Mouse (Mus musculus): Measurements from ENCODE around the gene C1ql1.
"Not testable (repeated sequence)": the region's sequence is repeated elsewhere in the genome, so short reads cannot be mapped to it uniquely, and the experiment has no call there.

Gene C1ql1

GRCm38 (mm10) chr11:102946265-102946991 is at the start of gene C1ql1:
Gene C1ql1 (minus strand): TSS chr11:102946688.
- POLR2A ChIA-PET = interaction anchor here in 3 of 4 experiments (0.5 to 4.9 kb wide), 38 partner anchors 8 to 1394 kb away, joined by 3 to 53 read pairs (median 4); partner anchors contain the start of genes Kif18b (in 3 of the 3), Hexim1 (in 2 of the 3), Acbd4 (in 1 of the 3) and Ccdc103 (in 1 of the 3)
- CTCF ChIA-PET = interaction anchor here in 2 of 4 experiments (0.5 to 2.9 kb wide), 18 partner anchors 10 to 287 kb away, joined by 3 to 11 read pairs (median 3); partner anchors contain the start of genes Acbd4 (in 2 of the 2), Plcd3 (in 2 of the 2) and Kif18b (in 1 of the 2)

GRCm38 (mm10) chr11:102994952-102995351 is 48.5 kb upstream of the C1ql1 start:
- POLR2A ChIA-PET = interaction anchor here in 2 of 4 experiments (0.8 to 6.2 kb wide), 11 partner anchors 8 to 121 kb away, joined by 3 to 28 read pairs (median 4); partner anchors contain the start of genes Ccdc103 (in 1 of the 2), Eftud2 (in 1 of the 2), Hexim1 (in 1 of the 2) and Kif18b (in 1 of the 2)
- CTCF ChIA-PET = interaction anchor here (0.6 to 4.1 kb wide), 12 partner anchors 8 to 221 kb away, joined by 3 to 21 read pairs (median 4); no protein-coding TSS in a partner anchor

GRCm38 (mm10) chr11:102993420-102994029 is 47.0 kb upstream of the C1ql1 start:
- POLR2A ChIA-PET = interaction anchor here in 1 of 4 experiments (0.7 to 6.2 kb wide), 9 partner anchors 10 to 118 kb away, joined by 3 to 28 read pairs (median 4); partner anchors contain the start of gene Kif18b
- CTCF ChIA-PET = interaction anchor here (0.5 to 4.1 kb wide), 12 partner anchors 9 to 301 kb away, joined by 3 to 21 read pairs (median 5); partner anchors contain the start of genes Gfap (in 1 of the 4) and Kif18b (in 1 of the 4)

GRCm38 (mm10) chr11:102992940-102993339 is 46.5 kb upstream of the C1ql1 start:
- CTCF ChIA-PET = interaction anchor here in 3 of 4 experiments (0.5 to 4.1 kb wide), 14 partner anchors 9 to 254 kb away, joined by 3 to 21 read pairs (median 4); partner anchors contain the start of gene Gfap (in 1 of the 3)

GRCm38 (mm10) chr11:102991681-102992080 is 45.2 kb upstream of the C1ql1 start:
- POLR2A ChIA-PET = interaction anchor here in 3 of 4 experiments (0.7 to 6.2 kb wide), 10 partner anchors 9 to 218 kb away, joined by 3 to 28 read pairs (median 4); partner anchors contain the start of genes Kif18b (in 2 of the 3), Dcakd (in 1 of the 3) and Nmt1 (in 1 of the 3)

More at GRCm38 (mm10) chr11:102992940-102993339, 46.5 kb upstream of the C1ql1 start:
- POLR2A ChIA-PET = interaction anchor here in 1 of 4 experiments (0.5 to 6.2 kb wide), 11 partner anchors 10 to 219 kb away, joined by 3 to 28 read pairs (median 4); partner anchors contain the start of genes Dcakd, Kif18b and Nmt1

GRCm38 (mm10) chr11:102990152-102990663 is 43.7 kb upstream of the C1ql1 start:
- CTCF ChIA-PET = interaction anchor here (0.6 to 2.4 kb wide), 17 partner anchors 9 to 216 kb away, joined by 3 to 11 read pairs (median 4); partner anchors contain the start of genes Kif18b (in 2 of the 4) and Gfap (in 1 of the 4)

More at GRCm38 (mm10) chr11:102991681-102992080, 45.2 kb upstream of the C1ql1 start:
- CTCF ChIA-PET = interaction anchor here (0.6 to 4.1 kb wide), 15 partner anchors 8 to 218 kb away, joined by 3 to 21 read pairs (median 3); partner anchors contain the start of gene Kif18b (in 2 of the 4)

GRCm38 (mm10) chr11:102989641-102990151 is 43.2 kb upstream of the C1ql1 start:
- POLR2A ChIA-PET = interaction anchor here in 2 of 4 experiments (0.6 to 2.0 kb wide), 11 partner anchors 10 to 228 kb away, joined by 3 to 6 read pairs (median 4); partner anchors contain the start of genes C1ql1 (in 1 of the 2), Ccdc103 (in 1 of the 2), Eftud2 (in 1 of the 2) and Hexim1 (in 1 of the 2)
- CTCF ChIA-PET = interaction anchor here in 3 of 4 experiments (0.6 to 2.4 kb wide), 9 partner anchors 9 to 216 kb away, joined by 3 to 11 read pairs (median 5); partner anchors contain the start of genes Kif18b (in 2 of the 3) and Gfap (in 1 of the 3)

More at GRCm38 (mm10) chr11:102990152-102990663, 43.7 kb upstream of the C1ql1 start:
- POLR2A ChIA-PET = interaction anchor here in 2 of 4 experiments (0.6 to 6.2 kb wide), 18 partner anchors 8 to 386 kb away, joined by 3 to 28 read pairs (median 4); partner anchors contain the start of genes Kif18b (in 2 of the 2), C1ql1 (in 1 of the 2), Ccdc103 (in 1 of the 2) and Eftud2 (in 1 of the 2)

GRCm38 (mm10) chr11:102985160-102985559 is 38.7 kb upstream of the C1ql1 start:
- CTCF ChIA-PET = interaction anchor here in 3 of 4 experiments (0.6 to 1.2 kb wide), 3 partner anchors 89 to 537 kb away, joined by 3 to 4 read pairs (median 3); no protein-coding TSS in a partner anchor
- POLR2A ChIA-PET = interaction anchor here in 1 of 4 experiments (1.1 kb wide), 1 partner anchor 131 kb away, joined by 5 read pairs; the partner anchor contains the start of gene Hexim1

- ChIA-PET CTCF (interaction anchor here (0.6 to 1.2 kb wide), 8 partner anchors 8 to 537 kb away, joined by 3 to 5 read pairs (median 3); no protein-coding TSS in a partner anchor), POLR2A (interaction anchor here in 3 of 4 experiments (0.6 to 1.1 kb wide), 3 partner anchors 60 to 131 kb away, joined by 3 to 5 read pairs (median 3); partner anchors contain the start of genes Hexim1 (in 1 of the 3) and Kif18b (in 1 of the 3))
These were observed 38.1 kb upstream of the C1ql1 start for GRCm38 (mm10) chr11:102984615-102985014.

GRCm38 (mm10) chr11:102984086-102984485 is 37.6 kb upstream of the C1ql1 start:
- ChIA-PET POLR2A (interaction anchor here in 3 of 4 experiments (0.6 to 1.5 kb wide), 4 partner anchors 11 to 132 kb away, joined by 3 to 5 read pairs (median 4); partner anchors contain the start of genes Hexim1 (in 1 of the 3) and Kif18b (in 1 of the 3)), CTCF (interaction anchor here (0.6 to 1.2 kb wide), 6 partner anchors 9 to 437 kb away, joined by 3 to 5 read pairs (median 3); no protein-coding TSS in a partner anchor)

- POLR2A ChIA-PET = interaction anchor here in 3 of 4 experiments (0.6 to 2.1 kb wide), 4 partner anchors 9 to 57 kb away, joined by 3 to 9 read pairs (median 4); partner anchors contain the start of gene Kif18b (in 3 of the 3)
- CTCF ChIA-PET = no interaction called here
These were observed 34.8 kb upstream of the C1ql1 start for GRCm38 (mm10) chr11:102981151-102981890.

- ChIA-PET POLR2A (interaction anchor here in 1 of 4 experiments (0.7 to 1.0 kb wide), 2 partner anchors 138 to 1434 kb away, joined by 3 read pairs; partner anchors contain the start of gene Hexim1), CTCF (interaction anchor here in 2 of 4 experiments (0.7 to 1.5 kb wide), 2 partner anchors 16 to 76 kb away, joined by 4 to 7 read pairs; no protein-coding TSS in a partner anchor)
These were observed 31.7 kb upstream of the C1ql1 start for GRCm38 (mm10) chr11:102978052-102978666.

- POLR2A ChIA-PET = not testable (repeated sequence)
- CTCF ChIA-PET = interaction anchor here in 1 of 4 experiments (0.6 kb wide), 2 partner anchors 186 to 226 kb away, joined by 6 to 8 read pairs; no protein-coding TSS in a partner anchor
These were observed 29.5 kb upstream of the C1ql1 start for GRCm38 (mm10) chr11:102975966-102976365.

- ChIA-PET CTCF (interaction anchor here (0.6 to 1.5 kb wide), 6 partner anchors 8 to 542 kb away, joined by 3 to 5 read pairs (median 4); partner anchors contain the start of gene Grn (in 1 of the 4)), POLR2A (interaction anchor here in 2 of 4 experiments (0.6 to 1.2 kb wide), 6 partner anchors 8 to 731 kb away, joined by 3 to 4 read pairs (median 3); partner anchors contain the start of genes Ccdc103 (in 1 of the 2) and Eftud2 (in 1 of the 2))
These were observed 25.8 kb upstream of the C1ql1 start for GRCm38 (mm10) chr11:102972326-102972725.

GRCm38 (mm10) chr11:102971604-102972003 is 25.1 kb upstream of the C1ql1 start:
- CTCF ChIA-PET = interaction anchor here in 1 of 4 experiments (0.7 kb wide), 1 partner anchor 231 kb away, joined by 3 read pairs; no protein-coding TSS in a partner anchor

More at GRCm38 (mm10) chr11:102971604-102972003, 25.1 kb upstream of the C1ql1 start:
- POLR2A ChIA-PET = interaction anchor here in 1 of 4 experiments (1.9 kb wide), 1 partner anchor 46 kb away, joined by 7 read pairs; the partner anchor contains the start of gene Kif18b
